Mouse (Mus musculus): ENCODE data around the gene Csgalnact2.

Csgalnact2 gene

DNA sequence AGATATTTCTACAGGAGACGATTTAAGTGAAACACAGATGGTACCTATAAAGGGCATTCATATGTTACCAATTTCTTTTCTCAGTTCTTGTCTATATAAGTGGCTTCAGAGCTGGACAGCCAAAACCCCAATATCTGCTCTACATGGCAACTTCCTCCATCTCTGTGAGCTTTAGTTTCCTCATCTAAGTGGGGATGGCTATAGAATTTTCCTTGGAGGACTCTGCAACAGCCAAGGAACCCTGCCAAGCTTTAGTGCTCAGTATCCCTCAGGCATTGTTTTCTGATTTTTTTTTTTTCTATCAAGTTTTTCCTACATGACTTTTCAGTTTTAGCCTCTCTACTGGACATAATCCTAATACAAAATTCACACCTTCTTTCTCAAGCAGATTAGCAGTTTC, 4.5 kb downstream of the Csgalnact2 start:
- DNase-seq, result no peak

DNA sequence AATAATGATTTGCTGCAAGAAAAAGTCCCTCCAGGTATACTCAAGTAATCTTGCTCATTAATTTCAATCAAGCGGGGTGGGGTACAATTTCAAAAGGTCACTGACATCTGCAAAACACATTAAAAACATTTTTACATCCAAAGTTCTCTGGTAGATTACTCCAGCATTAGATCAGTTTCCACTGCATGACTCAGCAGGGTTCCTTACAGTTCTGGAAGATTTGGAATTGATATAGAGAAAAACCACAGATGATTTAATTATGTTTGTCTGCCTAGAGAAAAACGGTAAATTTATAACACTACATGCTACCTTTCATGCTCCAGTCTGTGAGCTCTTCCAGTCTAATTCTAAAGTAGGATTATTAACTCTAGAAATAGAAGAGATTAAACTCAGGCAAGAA, 8.9 kb downstream of the Csgalnact2 start:
- DNase-seq, result no peak

DNA sequence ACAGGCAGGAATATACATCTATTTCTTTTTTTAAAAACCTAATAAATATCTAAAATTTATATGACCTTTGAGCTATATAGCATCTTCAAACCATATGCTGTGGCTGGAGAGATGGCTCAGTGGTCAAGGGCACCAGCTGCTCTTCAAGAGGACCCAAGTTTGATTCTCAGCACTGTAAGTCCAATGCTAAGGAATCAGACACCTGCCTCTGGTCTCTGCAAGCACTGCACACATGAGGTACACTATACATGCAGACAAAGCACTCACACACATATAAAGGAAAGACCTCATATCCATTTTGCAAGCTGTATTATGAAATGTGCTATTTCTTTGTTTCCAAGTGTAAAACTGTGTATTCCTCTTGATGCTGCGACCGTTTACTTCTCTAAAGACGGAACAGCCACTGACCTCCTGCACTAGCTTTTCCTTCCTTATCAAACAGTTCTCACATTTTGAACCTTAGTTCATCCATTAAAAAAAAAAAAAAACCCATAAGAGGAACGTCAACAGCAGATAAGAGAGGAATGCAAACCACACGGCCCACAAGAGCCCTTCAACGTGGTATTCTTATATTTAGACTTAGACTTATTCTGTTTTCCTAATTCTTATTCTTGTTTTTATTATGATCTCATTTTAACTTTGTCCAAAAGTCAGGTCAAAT, 11.0 kb downstream of the Csgalnact2 start:
- DNase-seq, result peak; percentile 12

GRCm38 (mm10) chr6:118127198-118127597, 11.7 kb downstream of the Csgalnact2 start:
- no peak for DNase-seq

DNA sequence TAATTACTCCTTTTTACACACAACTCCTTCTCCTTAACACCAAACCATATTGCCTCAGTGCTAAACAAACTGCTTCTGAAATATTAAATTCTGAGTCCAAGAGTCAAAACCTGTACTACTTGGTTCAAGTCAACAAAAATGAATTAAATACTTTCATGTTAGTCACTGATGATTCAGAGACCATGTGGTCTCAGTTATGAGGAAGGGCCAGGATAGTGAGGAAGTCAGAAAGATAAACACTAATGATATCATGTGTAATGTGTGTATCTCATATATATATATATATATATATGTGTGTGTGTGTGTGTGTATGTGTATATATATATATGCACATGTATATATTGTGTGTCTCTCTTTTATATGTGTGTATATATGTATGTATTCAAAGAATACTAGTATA, 12.4 kb downstream of the Csgalnact2 start:
- no peak for DNase-seq

- DNase-seq, result no peak
These were observed 16.2 kb downstream of the Csgalnact2 start for GRCm38 (mm10) chr6:118122767-118123166.

- DNase-seq, result no peak
These were observed 27.1 kb downstream of the Csgalnact2 start for GRCm38 (mm10) chr6:118111810-118112209.

- DNase-seq, result no peak
These were observed 39.6 kb downstream of the Csgalnact2 start for GRCm38 (mm10) chr6:118099311-118099802.

- no peak for DNase-seq
These were observed 41.1 kb downstream of the Csgalnact2 start for GRCm38 (mm10) chr6:118097765-118098365.

GRCm38 (mm10) chr6:118090827-118091226, 48.1 kb downstream of the Csgalnact2 start:
- DNase-seq, result no peak

- no peak for DNase-seq
These were observed 50.0 kb downstream of the Csgalnact2 start for GRCm38 (mm10) chr6:118088750-118089440.

DNA sequence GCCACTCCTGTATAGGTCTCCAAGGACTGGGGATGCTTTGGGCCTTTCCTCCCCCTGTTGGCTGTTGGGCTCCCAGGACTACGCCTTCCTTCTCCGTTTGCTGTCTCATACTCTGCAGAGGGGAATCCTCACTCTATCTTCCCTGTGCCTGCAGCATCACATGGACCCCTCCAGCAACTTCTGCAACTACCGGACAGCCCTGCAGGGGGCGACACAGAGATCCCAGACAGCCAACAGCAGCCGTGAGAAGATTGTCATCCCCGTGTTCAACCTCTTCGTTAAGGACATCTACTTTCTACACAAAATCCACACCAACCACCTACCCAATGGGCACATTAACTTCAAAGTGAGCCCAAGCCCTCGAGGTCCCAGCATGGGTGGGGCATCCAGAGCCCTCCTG, 51.0 kb downstream of the Csgalnact2 start:
- DNase-seq, result peak; percentile 24

GRCm38 (mm10) chr6:118084596-118084995, 54.3 kb downstream of the Csgalnact2 start:
- no peak for DNase-seq

- DNase-seq, result no peak
These were observed 55.3 kb downstream of the Csgalnact2 start for GRCm38 (mm10) chr6:118083608-118084007.

- no peak for DNase-seq
These were observed 56.6 kb downstream of the Csgalnact2 start for GRCm38 (mm10) chr6:118082384-118082783.

DNA sequence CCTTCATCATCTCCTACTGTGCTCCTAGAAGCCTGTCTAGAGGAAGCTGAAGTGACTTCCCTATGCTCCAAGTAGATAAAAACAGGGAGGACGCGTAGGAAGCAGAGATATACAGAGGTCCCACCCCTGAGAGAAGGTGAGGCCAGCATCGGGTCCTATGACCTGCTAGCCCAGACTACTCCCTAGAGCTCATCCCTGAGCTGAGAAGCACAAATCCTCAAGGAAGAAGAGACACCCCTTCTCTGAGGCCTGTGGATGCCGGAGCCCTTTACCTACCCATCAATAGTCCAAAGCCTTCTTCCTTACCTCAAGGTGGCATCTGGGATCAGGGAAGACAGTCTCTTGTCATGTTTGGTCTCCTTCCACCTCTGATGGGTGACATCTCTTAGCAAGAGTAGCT, 58.2 kb downstream of the Csgalnact2 start:
- DNase-seq, result no peak

- no peak for DNase-seq
These were observed 59.0 kb downstream of the Csgalnact2 start for GRCm38 (mm10) chr6:118079762-118080465.

GRCm38 (mm10) chr6:118079292-118079691, 59.6 kb downstream of the Csgalnact2 start:
- DNase-seq, result no peak

DNA sequence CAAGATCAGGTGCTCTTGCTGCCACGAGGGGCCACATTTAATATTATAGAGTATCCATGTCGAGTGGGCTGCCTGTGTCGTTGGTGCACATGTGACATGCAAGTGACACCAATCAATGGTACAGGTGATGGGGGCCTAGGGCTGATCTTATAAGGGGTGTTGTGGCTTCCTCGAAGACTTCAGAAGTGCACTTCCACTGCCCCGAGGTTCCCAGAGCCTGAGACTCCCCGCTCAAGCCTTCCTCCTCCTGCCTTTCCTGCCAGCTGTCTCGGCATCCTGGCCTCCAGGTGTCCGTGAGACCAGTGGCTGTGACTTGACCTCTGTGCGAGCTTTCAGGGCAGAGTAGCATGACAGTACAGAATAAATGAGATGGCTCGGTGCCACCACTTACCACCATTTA, 60.2 kb downstream of the Csgalnact2 start:
- no peak for DNase-seq

GRCm38 (mm10) chr6:118077421-118077820, 61.5 kb downstream of the Csgalnact2 start:
- DNase-seq, result peak; percentile 12

- DNase-seq, result no peak
These were observed 62.2 kb downstream of the Csgalnact2 start for GRCm38 (mm10) chr6:118076748-118077147.

GRCm38 (mm10) chr6:118076256-118076655, 62.7 kb downstream of the Csgalnact2 start:
- DNase-seq, result no peak

- DNase-seq, result no peak
These were observed 64.8 kb downstream of the Csgalnact2 start for GRCm38 (mm10) chr6:118074151-118074550.
